Mouse (Mus musculus): Measurements from ENCODE around the gene Lcn10.
"Not testable (repeated sequence)": the region's sequence is repeated elsewhere in the genome, so short reads cannot be mapped to it uniquely, and the experiment has no call there.

The Lcn10 gene

GRCm38 (mm10) chr2:25682426-25682825 lies at the start of gene Lcn10:
Gene Lcn10, plus strand, starts transcription at chr2:25682726.
- DNase-seq (ENCODE audit: low spot score in 2 of 2): no peak

- DNase-seq (ENCODE audit: low spot score in 2 of 2): no peak
Measured at GRCm38 (mm10) chr2:25633616-25634015, 48.9 kb upstream of the Lcn10 start.

- no peak for DNase-seq (ENCODE audit: low spot score in 2 of 2)
Measured at GRCm38 (mm10) chr2:25634046-25634445, 48.5 kb upstream of the Lcn10 start.

- no peak for DNase-seq (ENCODE audit: low spot score in 2 of 2)
Measured at GRCm38 (mm10) chr2:25639890-25640289, 42.6 kb upstream of the Lcn10 start.

- no peak for DNase-seq (ENCODE audit: low spot score in 2 of 2)
Measured at GRCm38 (mm10) chr2:25652902-25653301, 29.6 kb upstream of the Lcn10 start, which contains the start of gene Lcn8. Gene Lcn8, plus strand, starts transcription at chr2:25653120.

GRCm38 (mm10) chr2:25654502-25654901 lies 28.0 kb upstream of the Lcn10 start:
- DNase-seq (ENCODE audit: low spot score in 2 of 2): no peak

GRCm38 (mm10) chr2:25656691-25657090 lies 25.8 kb upstream of the Lcn10 start:
- DNase-seq (ENCODE audit: low spot score in 2 of 2): no peak

- DNase-seq (ENCODE audit: low spot score in 2 of 2): no peak
Measured at GRCm38 (mm10) chr2:25657246-25657645, 25.3 kb upstream of the Lcn10 start.

- DNase-seq (ENCODE audit: low spot score in 2 of 2): no peak
Measured at GRCm38 (mm10) chr2:25657652-25658051, 24.9 kb upstream of the Lcn10 start, which contains the start of gene Lcn5. Gene Lcn5, plus strand, starts transcription at chr2:25657952.

GRCm38 (mm10) chr2:25660279-25660678 lies 22.2 kb upstream of the Lcn10 start:
- no peak for DNase-seq (ENCODE audit: low spot score in 2 of 2)

- no peak for DNase-seq (ENCODE audit: low spot score in 2 of 2)
Measured at GRCm38 (mm10) chr2:25661245-25661970, 21.1 kb upstream of the Lcn10 start.

GRCm38 (mm10) chr2:25663511-25663910 lies 19.0 kb upstream of the Lcn10 start:
- DNase-seq (ENCODE audit: low spot score in 2 of 2): peak; percentile 37 to 71

- no peak for DNase-seq (ENCODE audit: low spot score in 2 of 2)
Measured at GRCm38 (mm10) chr2:25664125-25664524, 18.4 kb upstream of the Lcn10 start.

GRCm38 (mm10) chr2:25666516-25666915 lies 16.0 kb upstream of the Lcn10 start:
- DNase-seq (ENCODE audit: low spot score in 2 of 2): no peak

- DNase-seq (ENCODE audit: low spot score in 2 of 2): no peak
Measured at GRCm38 (mm10) chr2:25676486-25676885, 6.0 kb upstream of the Lcn10 start, which contains the start of gene Lcn6. Gene Lcn6, plus strand, starts transcription at chr2:25676786.

- DNase-seq (ENCODE audit: low spot score in 2 of 2): no peak
Measured at GRCm38 (mm10) chr2:25679559-25679958, 3.0 kb upstream of the Lcn10 start.

- DNase-seq (ENCODE audit: low spot score in 2 of 2): no peak
Measured at GRCm38 (mm10) chr2:25686941-25687340, 4.4 kb downstream of the Lcn10 start.

GRCm38 (mm10) chr2:25694605-25695004 lies 12.1 kb downstream of the Lcn10 start:
- peak; percentile 46 to 54 for DNase-seq (ENCODE audit: low spot score in 2 of 2)

GRCm38 (mm10) chr2:25696951-25697350 lies 14.4 kb downstream of the Lcn10 start:
- DNase-seq (ENCODE audit: low spot score in 2 of 2): no peak

- no peak for DNase-seq (ENCODE audit: low spot score in 2 of 2)
Measured at GRCm38 (mm10) chr2:25698696-25699095, 16.2 kb downstream of the Lcn10 start.

- not testable (repeated sequence) for DNase-seq (ENCODE audit: low spot score in 2 of 2)
Measured at GRCm38 (mm10) chr2:25699743-25700142, 17.2 kb downstream of the Lcn10 start, which contains the start of gene Obp2a. Gene Obp2a, plus strand, starts transcription at chr2:25700043.

GRCm38 (mm10) chr2:25701001-25701400 lies 18.5 kb downstream of the Lcn10 start:
- no peak for DNase-seq (ENCODE audit: low spot score in 2 of 2)

- no peak for DNase-seq (ENCODE audit: low spot score in 2 of 2)
Measured at GRCm38 (mm10) chr2:25703706-25704105, 21.2 kb downstream of the Lcn10 start.
